Mouse (Mus musculus) embryonic fibroblast, embryonic 13.5 days (primary cell): ENCODE measurements around the gene Tyk2. TPM values are rescaled to one million over a fixed set of nuclear protein-coding genes. Genes with fewer than 3 reads are reported as not detected.

ENCODE experiments used
- H3K27ac ChIP-seq: 2 replicates; pipeline ENCODE4 v1.5.1; 2012; ENCODE audit warnings: low read length, control low read depth, inconsistent platforms; ENCODE audit not compliant: insufficient read depth
- H3K4me1 ChIP-seq: 2 replicates; pipeline ENCODE4 v1.6.1; 2011; ENCODE audit warnings: low read length; ENCODE audit not compliant: control insufficient read depth, insufficient read depth
- H3K4me3 ChIP-seq: 2 replicates; pipeline ENCODE4 v1.5.1; 2011; ENCODE audit warnings: mild to moderate bottlenecking, control low read depth, low read length; ENCODE audit not compliant: insufficient read depth
- CTCF ChIP-seq: IDR thresholded peaks from 2 replicates; pipeline ENCODE4 v1.5.1; 2011; ENCODE audit warnings: mild to moderate bottlenecking, control low read depth, low read length, moderate library complexity, borderline replicate concordance; ENCODE audit not compliant: insufficient read depth
- POLR2A ChIP-seq: IDR thresholded peaks from 2 replicates; pipeline ENCODE4 v1.6.1; 2011; ENCODE audit warnings: low read depth, mild to moderate bottlenecking, control low read depth, low read length, moderate library complexity
- polyA plus RNA-seq: library from polyadenylated mRNA; stranded (reverse); fragments of >200 nt; gene quantifications from 2 replicates; pipeline ENCODE4 v1.2.4, GENCODE M21; 2011; ENCODE audit warnings: low read depth; ENCODE audit not compliant: missing spikeins, insufficient read length

The Tyk2 gene
- polyA plus RNA-seq, 1 experiment: 11.1 TPM

DNA sequence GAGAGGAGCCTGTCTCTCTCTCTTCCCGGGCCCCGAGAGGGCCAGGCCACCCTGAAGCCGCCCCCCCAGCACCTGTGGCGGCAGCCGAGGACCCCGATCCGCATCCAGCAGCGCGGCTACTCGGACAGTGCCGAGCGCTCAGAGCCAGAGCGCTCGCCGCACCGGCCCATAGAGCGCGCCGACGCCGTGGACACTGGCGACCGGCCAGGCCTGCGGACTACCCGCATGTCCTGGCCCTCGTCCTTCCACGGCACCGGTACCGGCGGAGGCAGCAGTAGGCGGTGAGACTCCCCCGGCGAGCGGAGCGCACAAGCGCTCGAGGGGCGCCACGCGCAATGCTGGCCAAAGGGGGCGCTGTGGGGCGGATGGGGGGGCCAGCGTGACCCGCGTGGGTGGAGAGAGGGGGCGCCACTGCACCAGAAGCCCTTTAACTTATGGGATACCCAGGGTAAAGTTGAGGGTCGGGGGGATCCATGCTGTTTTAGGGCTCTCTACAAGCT lies 35.0 kb upstream of the Tyk2 start:
- TF ChIP-seq POLR2A (0 out of 2 replicates have a peak, but pooled peaks have one; percentile 25), CTCF (peak; percentile 37)
- Histone ChIP-seq H3K4me1 (peaks cover 5% of the 10 kb centered on the region; the same call in 1 of the 2 replicates), H3K4me3 (peak overlapping the region; percentile 56), H3K27ac (peak overlapping the region; percentile 89)

DNA sequence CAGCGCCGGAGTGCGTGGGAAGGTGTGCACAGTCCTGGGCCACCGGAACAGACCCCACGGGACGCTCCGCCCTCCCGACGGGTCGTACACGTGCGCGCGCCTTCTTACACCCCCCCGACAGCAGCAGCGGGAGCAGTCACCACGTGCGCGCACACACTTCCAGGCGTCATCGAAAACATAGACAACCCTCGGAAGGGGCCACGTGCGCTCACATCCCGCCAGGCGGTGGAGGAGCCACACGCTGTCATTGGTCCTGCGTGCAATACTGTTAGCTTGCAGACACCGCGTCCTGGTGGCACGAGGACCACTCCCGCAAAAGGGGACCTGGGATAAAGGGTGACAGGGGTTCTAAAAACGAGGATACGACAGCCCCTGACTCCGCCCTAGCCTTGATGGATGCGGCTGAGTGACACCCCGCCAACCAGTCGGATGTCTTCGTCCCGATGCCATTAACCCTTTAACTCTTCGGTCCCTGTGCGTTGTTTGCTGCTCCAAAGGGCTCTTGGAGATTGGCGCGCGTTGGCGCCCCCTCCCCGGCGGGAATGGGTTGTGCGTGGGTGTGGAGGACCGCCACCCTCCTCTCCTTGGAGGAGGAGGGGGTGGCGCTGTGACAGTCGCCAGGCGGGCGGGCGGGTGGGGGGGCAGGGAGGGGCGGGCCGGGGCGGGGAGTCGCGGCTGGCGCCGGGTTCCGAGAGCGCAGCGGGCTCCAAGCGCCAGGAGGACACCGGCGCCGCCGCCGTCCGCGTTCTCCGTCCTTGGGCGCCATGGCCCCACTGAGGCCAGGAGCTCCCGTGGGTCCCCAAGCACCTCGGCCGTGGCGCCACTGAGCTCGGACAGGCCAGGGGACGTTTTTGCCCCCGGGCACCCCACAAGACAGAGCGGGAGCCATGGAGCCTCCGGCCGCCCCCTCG lies 34.3 kb upstream of the Tyk2 start, which contains the start of gene Pde4a:
Gene Pde4a, plus strand, starts transcription at position 674 of the 911 bp plus-strand sequence.
- H3K4me1 ChIP-seq: peaks cover 5% of the 10 kb centered on the region; the same call in 1 of the 2 replicates
- peak within 1 kb of the TSS; percentile 89 for H3K27ac ChIP-seq
- TF ChIP-seq POLR2A: peak; percentile 58; the same call in 1 of the 2 replicates
- TF ChIP-seq CTCF: no peak
- peak within 1 kb of the TSS; percentile 56 for H3K4me3 ChIP-seq

GRCm38 (mm10) chr9:21164072-21164471 lies 33.0 kb upstream of the Tyk2 start:
- Histone ChIP-seq H3K4me3 (peak overlapping the region; percentile 16; the same call in 1 of the 2 replicates), H3K4me1 (peaks cover 5% of the 10 kb centered on the region; the same call in 1 of the 2 replicates), H3K27ac (peak overlapping the region; percentile 3; the same call in 1 of the 2 replicates)
- TF ChIP-seq CTCF (no peak), POLR2A (peak; percentile 46; the same call in 1 of the 2 replicates)

- no peak overlapping the region for H3K27ac ChIP-seq
- peaks cover 5% of the 10 kb centered on the region; the same call in 1 of the 2 replicates for H3K4me1 ChIP-seq
- TF ChIP-seq POLR2A (no peak), CTCF (no peak)
- 0 out of 2 replicates have a peak overlapping the region, but pooled peaks have one; percentile 16 for H3K4me3 ChIP-seq
Measured at GRCm38 (mm10) chr9:21163086-21164050, 32.3 kb upstream of the Tyk2 start.

- Histone ChIP-seq H3K4me3 (peak overlapping the region; percentile 42), H3K4me1 (no peaks in the 10 kb centered on the region; the same call in 1 of the 2 replicates), H3K27ac (no peak overlapping the region)
- TF ChIP-seq POLR2A (peak; percentile 50), CTCF (peak; percentile 91)
Measured at GRCm38 (mm10) chr9:21161209-21161909, 30.3 kb upstream of the Tyk2 start.

GRCm38 (mm10) chr9:21154787-21155186 lies 23.7 kb upstream of the Tyk2 start:
- TF ChIP-seq POLR2A: no peak
- no peak for TF ChIP-seq CTCF
- H3K27ac ChIP-seq: no peak overlapping the region
- no peaks in the 10 kb centered on the region; the same call in 1 of the 2 replicates for H3K4me1 ChIP-seq
- no peak overlapping the region for H3K4me3 ChIP-seq

DNA sequence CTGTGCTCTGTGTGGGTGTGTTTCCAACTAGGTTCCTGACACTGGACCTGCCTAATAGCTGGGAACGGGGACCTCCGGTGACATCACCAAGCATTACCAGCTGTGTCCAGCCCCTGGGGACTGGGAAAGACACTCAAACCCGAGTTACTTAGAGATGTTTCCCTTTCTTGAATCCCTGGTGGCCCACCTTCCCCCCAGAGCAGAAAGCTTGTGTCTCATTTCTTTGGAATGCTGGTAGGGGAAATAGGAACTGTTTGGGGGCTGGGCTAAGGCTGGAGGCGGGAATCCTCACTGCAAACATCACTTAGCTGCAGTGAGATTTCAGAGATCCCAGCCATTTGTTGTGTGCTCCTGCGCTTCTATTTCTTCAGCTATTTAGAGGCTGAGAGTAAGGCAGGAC lies 22.8 kb upstream of the Tyk2 start:
- Histone ChIP-seq H3K4me3 (peak overlapping the region; percentile 19), H3K27ac (peak overlapping the region; percentile 19), H3K4me1 (no peaks in the 10 kb centered on the region; the same call in 1 of the 2 replicates)
- TF ChIP-seq CTCF (no peak), POLR2A (0 out of 2 replicates have a peak, but pooled peaks have one; percentile 3)

- Histone ChIP-seq H3K27ac (peak overlapping the region; percentile 19), H3K4me1 (no peaks in the 10 kb centered on the region; the same call in 1 of the 2 replicates), H3K4me3 (peak overlapping the region; percentile 19)
- TF ChIP-seq POLR2A (no peak), CTCF (no peak)
Measured at GRCm38 (mm10) chr9:21153331-21153730, 22.3 kb upstream of the Tyk2 start.
